Mouse (Mus musculus) retina, postnatal 1 day (tissue): Measurements from ENCODE around the gene Tyro3.

Experiments
- DNase-seq: peaks from one replicate; pipeline ENCODE4 v3.0.0-alpha.2; 2012

Tyro3 gene

DNA sequence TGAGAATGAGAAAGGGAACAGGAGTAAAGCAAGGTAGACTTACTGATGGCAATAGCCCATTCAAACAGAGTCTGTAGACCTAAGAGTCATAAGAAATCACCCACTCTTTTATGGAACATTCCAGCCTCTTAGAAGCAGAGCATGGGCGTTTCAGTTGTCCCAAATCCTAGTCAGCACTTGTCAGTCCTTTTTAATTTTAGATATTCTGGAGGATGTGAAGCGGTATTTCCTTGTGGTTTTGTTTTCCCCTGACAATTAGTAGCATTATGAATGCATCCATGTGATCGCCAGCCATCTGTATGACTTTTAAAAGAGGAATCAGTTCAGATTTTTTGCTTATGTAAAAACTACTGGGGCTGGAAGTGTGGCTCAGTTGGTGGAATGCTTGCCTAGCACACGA is 67.0 kb downstream of the Tyro3 start:
- DNase-seq = no peak
